Mouse (Mus musculus) frontal cortex, postnatal 14 days (tissue): ENCODE data around the gene Sh3pxd2a.
"Not testable (repeated sequence)": the region's sequence is repeated elsewhere in the genome, so short reads cannot be mapped to it uniquely, and the experiment has no call there.

Experiments used
- DNase-seq, 2 experiments: peaks; one replicate each; pipeline ENCODE4 v3.0.0; 2022; ENCODE audit warnings: low spot score in 2 of 2

Sh3pxd2a gene

DNA sequence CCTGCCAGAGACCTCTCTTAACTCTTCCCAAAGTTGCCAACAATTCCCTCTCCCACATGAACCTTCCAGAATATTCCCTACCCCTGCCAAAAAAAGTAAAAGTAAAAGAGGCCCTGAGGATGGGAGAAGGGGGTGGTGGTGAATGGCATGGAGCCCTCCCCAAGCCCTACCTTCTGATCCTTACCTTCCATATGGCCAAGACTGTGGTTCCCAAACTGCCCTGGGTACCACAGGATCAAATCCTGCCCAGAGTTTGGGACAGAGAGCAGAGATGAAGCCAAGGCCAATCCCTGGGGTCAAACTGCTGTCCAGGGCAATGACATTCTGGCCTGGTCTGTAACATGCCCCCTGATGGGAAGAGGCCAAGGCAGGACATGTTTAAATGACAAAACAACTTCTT is 55.1 kb downstream of the Sh3pxd2a start:
- no peak for DNase-seq

DNA sequence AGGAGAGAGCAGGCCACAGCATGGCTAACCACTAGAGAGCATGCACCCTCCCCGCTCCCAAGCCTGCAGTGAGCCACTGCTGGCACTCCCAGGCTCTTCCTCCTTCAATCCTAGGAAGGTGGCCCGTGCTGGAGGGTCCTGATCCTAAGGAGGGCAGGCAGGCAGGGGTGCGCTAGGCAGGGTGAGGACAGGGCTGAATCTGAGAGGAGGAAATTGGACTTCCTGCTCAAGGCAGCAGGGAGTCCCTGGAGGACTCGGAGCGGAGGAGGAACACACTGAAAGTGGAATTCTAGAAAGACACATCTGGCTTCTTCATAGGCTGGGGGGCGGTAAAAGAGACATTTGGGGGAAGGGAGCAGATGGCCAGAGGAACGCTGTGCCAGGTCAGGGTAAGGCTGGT is 55.5 kb downstream of the Sh3pxd2a start:
- no peak for DNase-seq

DNA sequence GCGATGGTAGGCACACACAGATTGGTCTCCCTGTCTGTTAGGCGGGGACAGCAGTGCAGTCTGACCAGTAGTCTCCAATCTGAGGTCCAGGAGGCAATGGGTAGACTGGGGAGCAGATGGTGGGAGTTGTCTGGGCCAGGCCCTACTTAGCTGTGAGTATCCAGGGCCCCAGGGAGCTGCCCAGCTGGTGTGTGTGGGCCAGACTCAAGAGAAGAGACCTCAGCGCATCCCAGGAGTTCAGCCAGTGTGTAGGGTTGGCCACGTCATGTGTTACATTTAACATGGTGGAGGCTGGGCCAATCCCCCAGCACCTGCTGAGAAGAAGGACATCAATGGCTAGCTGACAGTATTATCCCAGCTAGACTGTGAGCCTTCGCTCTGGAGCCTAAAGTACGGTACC is 56.9 kb downstream of the Sh3pxd2a start:
- no peak for DNase-seq

DNA sequence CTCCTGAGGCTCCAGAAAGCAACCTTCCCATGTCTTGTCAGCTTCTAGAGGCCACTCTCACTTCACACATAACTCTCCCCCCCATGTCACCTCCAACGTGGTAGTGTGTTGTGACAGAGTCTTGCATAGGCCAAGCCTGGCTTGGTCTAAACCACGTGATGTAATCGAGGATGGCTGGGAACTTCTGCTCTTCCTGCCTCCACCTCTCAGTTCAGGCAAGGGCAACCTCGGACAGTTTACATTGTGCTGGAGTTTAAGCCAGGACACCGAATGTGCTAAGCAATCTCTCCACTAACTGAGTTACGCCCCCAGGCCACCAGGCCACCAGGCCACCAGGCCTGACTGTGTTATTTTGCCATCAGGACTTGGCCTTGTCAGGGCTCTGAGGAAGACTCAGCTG is 57.7 kb downstream of the Sh3pxd2a start:
- no peak for DNase-seq

DNA sequence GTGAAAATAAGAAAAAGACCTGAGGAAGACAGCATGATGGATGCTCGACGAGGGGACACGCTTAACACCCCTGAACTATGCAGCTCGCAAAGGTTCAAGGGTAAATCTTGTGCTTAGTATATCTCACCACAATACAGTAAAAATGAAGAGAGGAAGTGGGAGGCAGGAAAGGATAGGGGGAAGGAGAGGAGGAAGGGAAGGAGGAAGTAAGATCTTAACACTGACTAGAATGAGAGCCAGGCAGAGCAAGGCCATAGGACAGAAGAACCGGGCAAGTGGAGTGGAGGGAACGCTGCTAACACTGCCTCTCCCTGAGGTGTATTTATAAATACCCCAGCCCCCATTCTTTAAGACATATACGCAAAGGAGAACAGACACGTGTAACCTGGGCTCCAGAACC is 58.7 kb downstream of the Sh3pxd2a start:
- DNase-seq = no peak

DNA sequence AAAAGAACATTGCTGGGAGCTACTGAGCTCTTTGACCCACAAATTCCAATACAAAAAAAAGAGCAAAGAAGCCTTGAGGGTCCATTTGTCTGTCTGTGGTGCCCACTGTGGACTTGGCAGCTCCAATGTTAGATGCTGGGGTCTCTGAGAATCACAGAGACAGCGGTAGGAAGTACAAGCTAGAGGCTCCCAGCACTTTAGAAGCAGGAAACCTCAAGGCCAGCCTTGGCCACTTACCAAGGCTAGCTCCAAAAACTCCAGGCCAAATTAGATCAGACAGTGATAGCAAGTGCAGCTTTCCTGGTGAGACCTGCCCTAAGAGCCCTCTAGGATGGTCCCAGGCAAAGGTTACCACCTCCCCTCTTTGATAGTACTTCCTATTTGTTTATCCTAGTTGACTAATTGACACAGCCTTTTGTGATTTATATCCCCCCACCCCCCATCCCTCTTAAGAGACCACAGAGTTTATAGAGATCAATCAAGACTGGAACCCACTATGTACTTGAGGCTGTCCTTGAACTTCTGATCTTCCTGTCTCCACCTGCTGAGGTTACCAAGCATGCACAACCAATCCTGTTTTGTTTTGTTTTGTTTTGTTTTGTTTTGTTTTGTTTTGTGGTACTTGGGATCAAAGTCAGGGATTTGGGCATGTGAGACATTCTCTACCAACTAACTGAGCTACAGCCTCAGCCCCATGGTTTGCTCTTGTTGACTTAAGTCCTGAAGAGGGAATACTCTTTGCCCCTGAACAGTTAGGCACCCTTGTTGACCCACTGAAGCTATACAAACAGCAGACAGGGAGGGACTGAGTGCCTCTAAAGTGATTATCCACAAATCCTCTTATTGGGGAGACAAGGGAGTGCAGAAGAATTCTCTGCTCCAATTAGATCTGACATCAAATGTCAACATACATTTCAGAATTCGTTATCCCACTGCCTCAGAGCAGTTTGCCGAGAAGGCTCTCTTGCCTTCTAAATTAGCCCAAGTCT is 60.5 kb downstream of the Sh3pxd2a start:
- DNase-seq = no peak

DNA sequence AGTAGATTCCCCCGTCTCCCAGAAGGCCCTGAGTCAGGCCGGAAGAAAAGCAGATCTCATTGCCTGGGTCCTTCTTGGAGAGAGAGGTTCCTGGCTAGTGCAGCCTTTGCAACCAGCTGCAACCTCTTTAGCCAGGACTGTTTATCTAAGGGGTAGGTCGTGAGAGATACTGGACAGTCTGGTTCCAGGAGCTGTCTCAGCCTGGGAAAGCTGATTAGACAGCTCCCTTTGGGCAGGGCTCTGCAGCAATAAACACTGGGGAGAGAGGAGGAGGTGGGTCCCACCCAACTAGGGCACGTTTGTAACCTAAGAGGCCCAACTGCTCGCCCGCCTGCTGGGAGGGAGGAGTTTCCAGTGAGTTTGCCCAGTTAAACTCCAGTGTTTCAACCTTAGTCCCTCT is 61.2 kb downstream of the Sh3pxd2a start:
- DNase-seq = no peak

DNA sequence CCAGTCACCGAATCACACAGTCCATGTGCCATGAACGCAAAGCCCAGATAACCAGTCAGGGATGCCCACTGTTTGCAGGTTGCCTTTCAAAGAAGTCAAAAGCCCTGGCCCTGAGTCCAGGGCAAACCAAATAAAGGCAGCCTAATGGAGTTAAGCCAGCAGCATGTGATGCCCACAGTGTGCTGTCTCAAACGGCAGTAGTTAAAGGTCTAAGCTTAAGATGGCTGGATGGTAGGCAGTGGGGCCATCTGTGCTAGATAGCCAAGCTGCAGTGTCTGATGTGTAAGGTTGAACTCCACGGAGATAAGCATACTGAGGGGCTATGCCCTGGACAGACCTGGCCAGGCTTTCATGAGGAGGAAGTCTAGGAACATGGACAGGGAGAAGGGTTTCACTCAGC is 61.7 kb downstream of the Sh3pxd2a start:
- DNase-seq = no peak

DNA sequence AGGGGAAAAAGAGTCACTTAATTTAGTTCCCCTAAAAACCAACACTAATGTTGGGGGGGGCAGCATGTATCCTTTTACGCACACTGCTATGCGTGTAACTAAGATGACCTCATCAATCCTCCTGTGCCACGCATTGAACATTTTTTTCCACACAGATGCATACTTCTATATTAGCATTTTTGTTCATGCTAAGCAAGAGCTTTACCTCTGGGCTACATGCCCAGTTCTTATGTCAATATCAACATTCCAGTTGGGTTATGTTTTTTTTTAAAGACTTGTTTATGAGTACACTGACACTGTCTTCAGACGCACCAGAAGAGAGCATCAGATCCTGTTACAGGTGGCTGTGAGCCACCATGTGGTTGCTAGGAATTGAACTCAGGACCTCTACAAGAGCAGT is 64.5 kb downstream of the Sh3pxd2a start:
- DNase-seq = no peak

DNA sequence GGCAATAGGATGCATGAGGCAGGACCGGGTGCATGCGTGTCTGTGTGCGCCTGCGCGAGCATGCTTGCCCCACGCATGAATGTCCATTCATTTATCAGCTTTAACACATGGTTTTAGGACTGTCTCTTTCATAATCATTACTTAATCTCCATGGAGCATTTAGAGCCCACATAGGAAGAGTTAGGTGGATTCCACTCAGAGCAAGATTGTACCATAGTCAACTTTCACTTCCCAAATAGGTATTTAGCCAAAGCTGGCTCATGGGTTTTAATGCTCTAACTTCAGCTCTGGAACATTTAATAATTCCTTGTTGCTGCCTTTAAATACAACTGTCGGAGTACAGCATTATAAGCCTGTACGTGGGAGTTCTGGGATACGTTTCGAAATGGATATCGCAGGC is 65.2 kb downstream of the Sh3pxd2a start:
- DNase-seq = no peak

DNA sequence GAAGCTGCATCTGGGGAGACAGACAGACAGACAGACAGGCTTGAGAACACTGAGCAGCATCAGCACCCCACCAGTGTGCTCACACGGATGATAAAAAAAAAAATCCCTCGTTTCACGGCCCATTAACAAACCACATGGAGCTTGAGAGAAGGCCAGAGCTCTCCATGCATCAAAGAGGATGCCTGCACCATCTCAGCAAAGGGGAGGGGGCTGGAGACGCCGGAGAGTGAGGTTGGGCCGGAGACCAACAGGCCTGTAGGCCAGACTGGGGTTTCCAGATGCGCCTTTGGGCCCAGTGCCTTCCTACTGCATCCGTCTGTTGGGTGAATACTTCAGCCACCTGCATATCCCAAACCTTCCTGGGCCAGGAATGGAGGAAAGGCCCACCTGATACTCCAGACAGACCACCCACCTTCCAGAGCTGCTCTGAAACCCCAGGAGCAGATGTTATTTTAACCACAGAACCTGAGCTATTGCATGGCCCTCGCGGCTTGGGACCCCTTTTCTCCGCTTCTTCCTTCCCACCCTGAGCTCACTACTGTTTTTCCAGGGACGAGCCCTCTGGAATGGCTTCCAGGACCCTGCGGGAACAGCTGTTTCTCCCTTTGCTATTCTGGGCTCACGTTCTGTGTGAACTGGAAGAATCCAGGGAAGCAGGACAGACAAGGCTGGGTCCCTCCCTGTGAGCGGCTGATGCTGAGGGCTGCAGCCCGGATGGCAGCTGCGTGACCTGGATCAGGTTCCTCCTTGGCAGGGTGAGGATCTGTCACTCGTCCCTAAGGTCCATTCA is 66.1 kb downstream of the Sh3pxd2a start:
- no peak for DNase-seq

DNA sequence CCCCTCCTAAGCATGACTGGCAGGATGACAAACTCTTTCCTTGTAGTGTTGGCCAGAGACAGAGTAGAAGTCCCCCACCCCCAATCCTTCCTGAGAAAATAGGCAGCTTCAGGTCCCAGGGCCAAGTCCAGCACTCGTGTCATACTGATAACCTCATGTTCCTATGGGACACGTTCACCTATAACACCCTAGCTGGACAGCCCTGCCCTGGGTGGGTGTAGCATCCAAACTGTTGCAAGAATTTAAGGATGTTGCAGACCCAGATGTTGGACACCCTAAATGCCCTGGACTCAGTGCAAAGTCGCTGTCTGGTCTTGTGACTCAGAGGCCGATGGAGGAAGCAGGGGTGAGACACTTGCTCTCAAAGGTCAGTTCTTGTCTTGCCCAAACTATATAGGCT is 68.9 kb downstream of the Sh3pxd2a start:
- no peak for DNase-seq

DNA sequence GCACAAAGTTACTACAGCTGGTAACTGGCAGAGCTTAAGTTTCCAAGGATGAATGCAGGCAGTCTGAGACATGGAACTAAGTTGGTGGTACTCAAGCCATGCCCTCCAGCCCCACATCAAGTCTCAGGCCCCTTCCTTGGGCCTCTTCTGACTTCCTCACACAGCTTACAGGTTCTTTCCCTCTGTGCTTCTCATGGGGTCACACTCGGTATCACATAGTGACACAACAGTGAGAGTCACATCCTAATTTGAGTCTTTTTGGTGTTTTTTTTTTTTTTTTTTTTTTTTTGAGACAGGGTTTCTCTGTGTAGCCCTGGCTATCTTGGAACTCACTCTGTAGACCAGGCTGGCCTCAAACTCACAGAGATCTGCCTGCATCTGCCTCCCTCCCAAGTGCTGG is 69.4 kb downstream of the Sh3pxd2a start:
- DNase-seq = not testable (repeated sequence)

DNA sequence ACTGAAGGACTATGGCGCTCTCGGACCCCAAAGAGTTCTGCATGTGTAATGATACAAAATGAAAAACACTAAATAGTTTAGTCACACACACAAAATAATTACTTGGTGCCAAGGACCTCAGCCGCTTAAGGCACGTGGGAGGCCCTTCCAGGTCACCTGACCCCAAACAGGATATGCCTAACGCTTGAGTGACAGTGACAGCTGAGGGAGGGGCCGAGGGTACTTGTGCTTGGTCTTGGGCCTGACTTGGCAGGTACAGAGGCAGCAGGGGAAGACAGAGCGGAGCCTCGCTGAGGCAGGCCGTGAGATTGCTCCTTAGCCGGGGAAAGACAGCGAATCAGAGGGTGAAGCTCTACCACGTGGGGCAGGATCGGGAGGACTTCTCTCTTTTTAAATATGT is 73.3 kb downstream of the Sh3pxd2a start:
- DNase-seq = no peak

DNA sequence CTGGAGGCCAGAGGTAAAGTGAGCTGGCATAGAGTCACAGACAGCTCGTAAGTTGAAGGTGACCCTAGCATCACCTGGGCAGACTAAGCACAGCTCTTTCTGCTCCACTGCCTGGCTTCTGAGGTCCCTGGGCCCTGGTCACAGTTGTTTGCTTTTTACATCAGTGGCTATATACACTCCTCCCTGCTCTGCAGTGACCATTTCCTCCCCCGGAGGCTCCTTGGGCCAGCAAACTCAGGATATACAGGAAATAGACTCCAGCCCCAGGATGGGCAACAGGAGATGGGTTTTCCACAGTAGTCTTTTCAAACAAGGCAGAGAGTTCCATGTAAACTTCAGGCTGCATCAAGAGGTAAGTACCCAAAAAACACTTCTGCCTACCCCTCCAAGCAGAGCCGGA is 76.3 kb downstream of the Sh3pxd2a start:
- DNase-seq = no peak

DNA sequence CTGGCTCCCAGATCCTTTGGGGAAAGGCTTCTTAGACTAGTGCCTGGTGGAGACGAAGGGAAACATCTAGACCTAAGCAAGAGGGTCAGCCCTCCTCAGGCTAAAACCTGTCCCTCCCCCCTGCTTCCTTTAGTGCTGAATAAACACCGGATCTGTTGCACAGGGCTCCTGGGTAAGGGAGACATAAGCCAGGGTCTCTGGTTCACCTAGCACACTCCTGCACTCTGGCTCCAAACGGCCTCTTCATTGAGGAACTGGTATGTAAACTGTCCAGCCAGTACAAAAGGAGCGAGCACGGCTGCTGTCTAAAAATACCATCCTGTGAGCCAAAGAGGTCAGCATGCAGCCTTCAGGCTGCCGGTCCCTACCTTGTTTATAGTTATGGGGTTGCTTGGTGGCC is 76.8 kb downstream of the Sh3pxd2a start:
- DNase-seq = no peak

DNA sequence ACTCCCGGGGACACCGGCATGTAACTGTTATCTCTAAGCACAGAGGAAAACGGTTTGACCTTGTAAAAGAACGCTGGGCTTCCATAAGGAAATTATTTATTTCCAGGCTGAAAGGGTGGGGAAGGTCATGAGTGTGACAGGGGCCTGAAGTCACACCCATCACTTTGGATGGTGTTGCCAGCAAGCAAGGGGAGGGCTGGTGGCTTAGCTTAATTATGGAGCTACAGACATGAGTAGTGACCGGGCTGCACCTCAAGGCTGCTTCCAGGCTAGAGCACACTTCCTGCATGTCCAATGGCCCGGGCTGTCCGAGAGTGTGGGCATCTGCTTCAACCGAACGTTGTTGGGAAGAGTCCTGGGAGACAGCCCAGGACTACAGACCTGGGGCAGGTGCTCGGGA is 78.2 kb downstream of the Sh3pxd2a start:
- DNase-seq = no peak

DNA sequence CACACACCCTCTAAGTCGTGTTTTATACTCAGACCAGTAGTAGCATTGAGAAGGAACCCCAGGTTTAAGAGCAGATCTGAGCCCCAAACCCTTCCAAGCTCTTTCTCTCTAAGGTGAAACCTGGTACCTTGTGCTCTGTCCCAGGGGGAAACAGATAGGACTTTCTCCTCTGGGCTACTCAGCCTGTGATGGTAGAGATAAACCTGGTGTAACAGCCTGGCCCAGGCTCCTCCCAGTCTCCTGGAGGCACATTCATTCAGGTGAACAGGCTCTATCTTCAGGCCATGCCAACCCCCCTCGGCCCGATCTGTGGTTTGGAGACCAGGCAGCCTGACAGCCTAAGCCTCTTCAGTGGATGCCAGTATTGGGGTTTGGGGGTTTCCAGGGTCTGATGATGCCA is 79.6 kb downstream of the Sh3pxd2a start:
- no peak for DNase-seq

DNA sequence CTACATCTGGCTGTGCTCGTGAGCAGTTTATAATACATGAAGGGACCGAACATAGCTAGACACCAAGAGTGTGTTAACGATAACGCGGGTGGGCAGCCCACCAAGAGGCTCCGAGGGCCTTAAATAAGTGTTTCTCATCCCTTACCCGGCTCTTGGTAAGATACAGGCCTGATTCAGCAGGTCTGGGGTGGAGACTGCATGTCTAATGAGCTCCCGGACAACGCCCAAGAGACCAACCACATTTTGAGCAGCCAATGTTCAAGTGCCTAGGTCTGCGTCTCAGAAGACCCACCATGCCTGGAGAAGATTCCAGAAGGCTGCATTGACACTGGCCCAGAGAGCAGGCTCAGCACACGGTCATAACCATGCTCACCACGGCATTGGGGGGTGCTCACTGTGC is 80.2 kb downstream of the Sh3pxd2a start:
- no peak for DNase-seq

DNA sequence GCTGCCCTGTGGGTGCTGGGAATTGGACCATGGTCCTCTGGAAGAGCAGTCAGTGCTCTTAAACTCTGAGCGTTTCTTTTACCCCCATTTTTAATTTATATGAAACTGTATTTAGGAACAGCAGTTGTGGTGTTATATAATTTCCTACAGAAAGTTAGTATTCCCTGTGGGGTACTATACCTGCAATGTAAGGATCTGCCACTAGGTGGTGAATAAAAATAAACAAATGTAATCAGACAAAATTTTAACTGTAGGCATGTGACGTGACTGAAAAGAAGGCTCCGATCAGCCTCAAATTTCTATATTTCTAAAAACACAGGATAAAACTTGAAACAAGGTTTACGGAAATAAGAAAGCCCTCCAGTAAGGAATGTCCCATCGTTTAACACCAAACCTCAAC is 81.9 kb downstream of the Sh3pxd2a start:
- DNase-seq = no peak

DNA sequence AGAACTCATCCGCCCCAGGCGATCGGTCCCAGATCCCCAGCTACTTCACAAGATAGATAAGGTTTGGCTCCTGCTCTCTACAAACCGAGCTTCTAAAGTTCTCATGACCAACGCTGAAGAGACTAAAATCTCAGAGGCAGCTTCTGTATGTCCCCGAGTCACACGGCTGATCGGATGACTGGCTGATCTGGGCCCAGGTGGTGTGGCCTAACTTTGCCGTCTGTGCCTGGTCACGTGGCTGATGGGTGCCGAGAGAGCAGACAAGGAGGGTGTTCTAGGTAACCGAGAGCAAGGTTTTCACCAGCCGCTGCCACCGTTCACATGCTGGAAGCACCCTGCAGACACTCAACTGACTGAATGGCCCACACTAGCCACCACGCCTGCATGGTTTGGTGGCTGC is 83.2 kb downstream of the Sh3pxd2a start:
- DNase-seq = no peak

DNA sequence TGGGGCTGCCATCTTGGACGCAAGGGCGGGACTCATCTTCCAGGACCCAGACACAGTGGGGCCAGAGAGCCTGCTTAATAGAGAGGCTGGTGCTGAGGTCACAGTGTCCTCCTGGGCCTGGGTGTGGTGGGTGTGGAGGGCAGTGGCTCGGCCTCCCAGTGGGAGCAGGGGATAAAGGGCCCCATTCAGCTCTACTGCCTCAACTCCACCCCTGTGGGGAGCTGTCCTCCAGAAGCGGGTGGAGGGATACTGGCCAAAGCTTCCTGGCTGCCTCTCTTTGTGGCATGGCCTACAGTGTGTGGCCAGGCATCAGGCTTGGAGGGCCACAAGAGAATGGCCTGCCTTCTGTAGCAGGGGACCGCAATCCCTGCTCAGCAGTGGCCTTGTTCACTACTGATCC is 85.1 kb downstream of the Sh3pxd2a start:
- no peak for DNase-seq
